Mouse (Mus musculus) embryonic facial prominence, embryonic 14.5 days (tissue): ENCODE measurements around the gene Ppm1m. TPM values are rescaled to one million over a fixed set of nuclear protein-coding genes. Genes with fewer than 3 reads are reported as not detected.
A peak's percentile ranks its signal among the peaks of the same experiment; 100 is the strongest.

Source experiments
- ATAC-seq: fragments of 200-750 bp; cut with Nextera tagmentation; 2 replicates; pipeline ENCODE4 v1.8.0; 2017; ENCODE audit warnings: low read depth, moderate number of reproducible peaks, moderate TSS enrichment
- DNase-seq: peaks from one replicate; pipeline ENCODE4 v3.0.0-alpha.2; 2015; ENCODE audit warnings: low spot score
- H3K27ac ChIP-seq: fragments of 300-500 bp; sonication (generic); replicated peaks from 2 replicates; pipeline ENCODE4 v1.5.1; 2014; ENCODE audit warnings: low read depth, mild to moderate bottlenecking, low read length, moderate library complexity
- H3K27me3 ChIP-seq: fragments of 300-500 bp; sonication (generic); replicated peaks from 2 replicates; pipeline ENCODE4 v1.6.1; 2014; ENCODE audit warnings: low read length; ENCODE audit not compliant: control insufficient read depth, insufficient read depth
- H3K36me3 ChIP-seq: fragments of 300-500 bp; sonication (generic); 2 replicates; pipeline ENCODE4 v1.6.1; 2014; ENCODE audit warnings: low read length, mixed read lengths; ENCODE audit not compliant: control insufficient read depth, insufficient read depth
- H3K4me1 ChIP-seq: fragments of 300-500 bp; sonication (generic); 2 replicates; pipeline ENCODE4 v1.6.1; 2014; ENCODE audit warnings: antibody characterized with exemption, low read length; ENCODE audit not compliant: control insufficient read depth, insufficient read depth
- H3K4me2 ChIP-seq: fragments of 300-500 bp; sonication (generic); 2 replicates; pipeline ENCODE4 v1.6.1; 2014; ENCODE audit warnings: low read depth, mild to moderate bottlenecking, low read length, moderate library complexity, mixed read lengths
- H3K4me3 ChIP-seq: fragments of 300-500 bp; sonication (generic); 2 replicates; pipeline ENCODE4 v1.5.1; 2014; ENCODE audit warnings: low read depth, mild to moderate bottlenecking, low read length
- H3K9ac ChIP-seq: fragments of 300-500 bp; sonication (generic); 2 replicates; pipeline ENCODE4 v1.6.1; 2014; ENCODE audit warnings: low read depth, mild to moderate bottlenecking, low read length, moderate library complexity, mixed read lengths
- H3K9me3 ChIP-seq: fragments of 300-500 bp; sonication (generic); 2 replicates; pipeline ENCODE4 v1.6.1; 2016; ENCODE audit warnings: low read length; ENCODE audit not compliant: control insufficient read depth
- WGBS: fragments of 180-500 bp; shearing (Covaris S2); extraction: QIAGEN DNeasy Blood & Tissue Kit; methylation state at CpG from one replicate; pipeline ENCODE4 v1.1.7; 2014; 5-methylcytosine and 5-hydroxymethylcytosine counted together
- microRNA counts: library from miRNA; unstranded; fragments of <30 nt; microRNA quantifications from one replicate; lab custom pipeline; 2017
- microRNA-seq: library from miRNA; unstranded; fragments of <30 nt; microRNA quantifications from one replicate; pipeline ENCODE4, GENCODE M21; 2016; ENCODE audit warnings: borderline number of aligned reads
- polyA plus RNA-seq: library from polyadenylated mRNA; unstranded; fragments of >200 nt; fragmentation: Nextera tagmentation; extraction: Ambion mirVana; gene quantifications from 2 replicates; pipeline ENCODE4 v1.2.1, GENCODE M21; 2014

Gene Ppm1m
- polyA plus RNA-seq, 1 experiment from 2014 or later = 41.3 TPM

GRCm38 (mm10) chr9:106149399-106149754 lies 50.2 kb downstream of the Ppm1m start:
- Histone ChIP-seq H3K27ac (no peak overlapping the region), H3K36me3 (no peaks in the 10 kb centered on the region), H3K27me3 (peaks cover 45% of the 10 kb centered on the region), H3K4me2 (peak overlapping the region; percentile 80), H3K9ac (peak overlapping the region; percentile 55; the same call in 1 of the 2 replicates), H3K4me1 (no peaks in the 10 kb centered on the region), H3K4me3 (peak overlapping the region; percentile 43), H3K9me3 (no peaks in the 10 kb centered on the region)
- WGBS = 25% methylated on average over 10 of the region's 10 CpGs
- no peak for ATAC-seq
- DNase-seq = no peak

- Histone ChIP-seq H3K9ac (peak overlapping the region; percentile 55), H3K27ac (no peak overlapping the region), H3K9me3 (no peaks in the 10 kb centered on the region), H3K27me3 (peaks cover 45% of the 10 kb centered on the region), H3K4me3 (peak overlapping the region; percentile 43), H3K36me3 (no peaks in the 10 kb centered on the region), H3K4me2 (peak overlapping the region; percentile 80), H3K4me1 (no peaks in the 10 kb centered on the region)
- peak; percentile 33 for DNase-seq
- under 1% methylated on average over 26 of the region's 36 CpGs for WGBS
- peak; percentile 63 for ATAC-seq
Measured at GRCm38 (mm10) chr9:106148541-106149398, 50.8 kb downstream of the Ppm1m start.

GRCm38 (mm10) chr9:106147851-106148431 lies 51.6 kb downstream of the Ppm1m start:
- Histone ChIP-seq H3K36me3 (no peaks in the 10 kb centered on the region), H3K9ac (peak overlapping the region; percentile 55), H3K27me3 (peaks cover 45% of the 10 kb centered on the region), H3K27ac (no peak overlapping the region), H3K9me3 (no peaks in the 10 kb centered on the region), H3K4me1 (no peaks in the 10 kb centered on the region), H3K4me2 (peak overlapping the region; percentile 80), H3K4me3 (peak overlapping the region; percentile 43)
- DNase-seq (no peak), ATAC-seq (peak; percentile 17; the same call in 1 of the 2 replicates)
- 3% methylated on average over 10 of the region's 10 CpGs for WGBS

GRCm38 (mm10) chr9:106147281-106147680 lies 52.3 kb downstream of the Ppm1m start:
- ATAC-seq (no peak), DNase-seq (no peak)
- H3K4me3 ChIP-seq = no peak overlapping the region
- WGBS = 33% methylated on average over 5 of the region's 5 CpGs
- H3K9ac ChIP-seq = no peak overlapping the region
- no peaks in the 10 kb centered on the region for H3K9me3 ChIP-seq
- no peaks in the 10 kb centered on the region for H3K36me3 ChIP-seq
- H3K4me2 ChIP-seq = no peak overlapping the region
- no peak overlapping the region for H3K27ac ChIP-seq
- peaks cover 45% of the 10 kb centered on the region for H3K27me3 ChIP-seq
- no peaks in the 10 kb centered on the region for H3K4me1 ChIP-seq

GRCm38 (mm10) chr9:106145582-106145981 lies 54.0 kb downstream of the Ppm1m start:
- no peak for ATAC-seq
- DNase-seq = no peak
- Histone ChIP-seq H3K4me2 (no peak overlapping the region), H3K4me1 (no peaks in the 10 kb centered on the region), H3K9ac (no peak overlapping the region), H3K27ac (no peak overlapping the region), H3K27me3 (peaks cover 42% of the 10 kb centered on the region), H3K9me3 (no peaks in the 10 kb centered on the region), H3K4me3 (no peak overlapping the region), H3K36me3 (no peaks in the 10 kb centered on the region)
- 80% methylated on average over 2 of the region's 2 CpGs for WGBS

MicroRNAs encoded within 50 kb of the gene (microRNA counts, 519-probe panel; counts per million panel counts)
- 4,431 counts per million, percentile 97 among the panel's probes with 10 or more counts for microRNA mmu-let-7g (lab: Ali Mortazavi, UCI)

Small RNA genes within 50 kb of the gene (microRNA-seq; reads per million reads assigned to microRNA genes)
- 4.0 reads per million, percentile 18 among the genes with 10 or more reads in this experiment for gene Mir135a-1
- 41,522 reads per million, percentile 99 among the genes with 10 or more reads in this experiment for gene Mirlet7g

Other genes starting within 250 kb of the Ppm1m start
- gene Col6a5, start 239.1 kb downstream of the Ppm1m start, polyA plus RNA-seq = 0.17 TPM in 2 replicates
- gene Col6a4, start 103.0 kb downstream of the Ppm1m start, polyA plus RNA-seq = 0.16 and 0.24 TPM in 2 replicates
- 1.9 and 2.1 TPM in 2 replicates for gene Glyctk, start 41.6 kb downstream of the Ppm1m start, polyA plus RNA-seq
- gene Wdr82, start 28.8 kb downstream of the Ppm1m start, polyA plus RNA-seq = 25.5 and 27.9 TPM in 2 replicates
- 65.1 and 65.4 TPM in 2 replicates for gene Twf2, start 3.4 kb upstream of the Ppm1m start, polyA plus RNA-seq
- gene Tlr9, start 22.9 kb upstream of the Ppm1m start, polyA plus RNA-seq = 0.05 and 0.07 TPM in 2 replicates
- 94.8 and 102 TPM in 2 replicates for gene Alas1, start 48.9 kb upstream of the Ppm1m start, polyA plus RNA-seq
- gene Poc1a, start 81.3 kb upstream of the Ppm1m start, polyA plus RNA-seq = 16.6 and 21.5 TPM in 2 replicates
- 44.0 and 48.4 TPM in 2 replicates for gene Dusp7, start 168.9 kb upstream of the Ppm1m start, polyA plus RNA-seq
- gene Rpl29, start 229.7 kb upstream of the Ppm1m start, polyA plus RNA-seq = 1,079 and 1,109 TPM in 2 replicates
- 37.9 and 45.1 TPM in 2 replicates for gene Acy1, start 238.6 kb upstream of the Ppm1m start, polyA plus RNA-seq
- gene Abhd14b, start 247.7 kb upstream of the Ppm1m start, polyA plus RNA-seq = 21.5 and 30.3 TPM in 2 replicates
- gene Abhd14a, start 247.9 kb upstream of the Ppm1m start, polyA plus RNA-seq = 60.9 and 66.1 TPM in 2 replicates